Mouse (Mus musculus) brain, embryonic 14.5 days (tissue): ENCODE measurements around the gene Ttyh1.

Experiments used
- CTCF ChIP-seq: fragments of 200-500 bp; IDR thresholded peaks from 2 replicates; pipeline ENCODE4 v1.5.1; 2012; ENCODE audit warnings: inconsistent platforms, mild to moderate bottlenecking, moderate library complexity, borderline replicate concordance; ENCODE audit not compliant: insufficient read depth, insufficient read length; ENCODE audit errors: extremely low read depth
- POLR2A ChIP-seq: fragments of 200-500 bp; IDR thresholded peaks from 2 replicates; pipeline ENCODE4 v1.6.1; 2012; ENCODE audit warnings: mild to moderate bottlenecking, inconsistent platforms, borderline replicate concordance; ENCODE audit not compliant: poor library complexity, insufficient read depth, insufficient read length, severe bottlenecking; ENCODE audit errors: extremely low read depth

- no peak for TF ChIP-seq CTCF
- peak; percentile 24; the same call in 1 of the 2 replicates for TF ChIP-seq POLR2A
Measured at GRCm38 (mm10) chr7:4119976-4120921, 1.0 kb downstream of the Ttyh1 start.
